Mouse (Mus musculus) megakaryocyte-erythroid progenitor cell, adult 5-6 weeks (primary cell): Measurements from ENCODE around the gene Palld. TPM values are rescaled to one million over a fixed set of nuclear protein-coding genes. Genes with fewer than 3 reads are reported as not detected.

ENCODE experiments used
- ATAC-seq: replicated peaks from 2 replicates; pipeline ENCODE4 v1.8.0; 2016; ENCODE audit warnings: mild to moderate bottlenecking, inconsistent platforms; ENCODE audit not compliant: severe bottlenecking, poor library complexity, low FRiP score, low TSS enrichment
- total RNA-seq, 2 experiments: library from RNA; stranded (forward) in 1 of 2; stranded (reverse) in 1 of 2; fragments of 200-1000, 215-1000 nt in 1 of 2; fragments of >200 nt in 1 of 2; fragmentation: Nextera tagmentation in 1 of 2; gene quantifications; 2 replicates each; pipeline ENCODE4 v1.2.3; 2014 to 2017

Palld gene
- total RNA-seq, 2 experiments from 2014 or later, result 0.70 TPM; not detected in 1

- ATAC-seq, result no peak
Measured at GRCm38 (mm10) chr8:61550006-61550748, 352.3 kb downstream of the Palld start.

GRCm38 (mm10) chr8:61549585-61549984 lies 352.9 kb downstream of the Palld start:
- no peak for ATAC-seq

GRCm38 (mm10) chr8:61539828-61540500 lies 362.5 kb downstream of the Palld start:
- ATAC-seq, result peak; percentile 100

GRCm38 (mm10) chr8:61537471-61537870 lies 365.0 kb downstream of the Palld start:
- ATAC-seq, result no peak

GRCm38 (mm10) chr8:61535472-61535871 lies 367.0 kb downstream of the Palld start:
- no peak for ATAC-seq

- ATAC-seq, result no peak
Measured at GRCm38 (mm10) chr8:61533356-61533926, 369.0 kb downstream of the Palld start.

GRCm38 (mm10) chr8:61532831-61533230 lies 369.7 kb downstream of the Palld start:
- ATAC-seq, result no peak

GRCm38 (mm10) chr8:61531944-61532795 lies 370.3 kb downstream of the Palld start:
- no peak for ATAC-seq

- ATAC-seq, result peak; percentile 75; the same call in 1 of the 2 replicates
Measured at GRCm38 (mm10) chr8:61528642-61529041, 373.8 kb downstream of the Palld start.

- no peak for ATAC-seq
Measured at GRCm38 (mm10) chr8:61528197-61528596, 374.3 kb downstream of the Palld start.

GRCm38 (mm10) chr8:61527037-61527436 lies 375.5 kb downstream of the Palld start:
- no peak for ATAC-seq

GRCm38 (mm10) chr8:61522132-61522531 lies 380.4 kb downstream of the Palld start:
- 0 out of 2 replicates have a peak, but pooled peaks have one; percentile 41 for ATAC-seq

- ATAC-seq, result 0 out of 2 replicates have a peak, but pooled peaks have one; percentile 21
Measured at GRCm38 (mm10) chr8:61517502-61518185, 384.8 kb downstream of the Palld start.

GRCm38 (mm10) chr8:61516745-61517501 lies 385.6 kb downstream of the Palld start:
- ATAC-seq, result no peak

GRCm38 (mm10) chr8:61515931-61516744 lies 386.4 kb downstream of the Palld start:
- ATAC-seq, result peak; percentile 92

- no peak for ATAC-seq
Measured at GRCm38 (mm10) chr8:61515110-61515930, 387.2 kb downstream of the Palld start.

GRCm38 (mm10) chr8:61502277-61502676 lies 400.2 kb downstream of the Palld start:
- ATAC-seq, result no peak
